Mouse (Mus musculus): Measurements from ENCODE around the gene Ereg. TPM values are rescaled to one million over a fixed set of nuclear protein-coding genes. Genes with fewer than 3 reads are reported as not detected.

Gene Ereg
- polyA plus RNA-seq (2012; rRNA removed) = 0.01 and 0.03 TPM in 2 replicates

DNA sequence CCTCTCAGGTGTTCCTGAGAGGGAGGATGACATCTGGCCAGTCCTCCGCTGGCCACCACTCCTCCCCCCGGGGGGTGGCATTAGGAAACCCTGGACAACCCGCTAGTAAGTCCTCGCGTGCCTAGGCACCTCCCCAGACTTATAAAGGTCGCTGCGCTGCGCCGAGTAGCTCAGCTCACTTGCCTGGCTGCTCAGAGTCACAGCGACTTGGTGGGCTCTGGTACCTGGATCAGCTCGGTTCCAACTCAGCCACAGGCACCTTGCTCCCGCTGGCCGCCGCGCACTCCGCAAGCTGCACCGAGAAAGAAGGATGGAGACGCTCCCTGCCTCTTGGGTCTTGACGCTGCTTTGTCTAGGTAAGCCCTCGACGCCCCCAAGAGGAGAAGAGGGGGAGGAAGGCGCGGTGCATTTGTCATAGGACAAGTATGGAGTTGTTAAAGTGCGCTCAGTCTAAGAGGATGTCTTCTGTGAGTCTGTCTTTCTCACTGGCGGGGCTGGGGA, at the start of gene Ereg:
Gene Ereg (plus strand): TSS at position 173 of the 501 bp plus-strand sequence.
- peak; percentile 59 for DNase-seq (ENCODE audit: low read depth)
- no peak for TF ChIP-seq POLR2A (IDR thresholded peaks at IDR 0.05; ENCODE audit: borderline replicate concordance, extremely low read depth, insufficient read depth, insufficient read length, poor library complexity, severe bottlenecking)

DNA sequence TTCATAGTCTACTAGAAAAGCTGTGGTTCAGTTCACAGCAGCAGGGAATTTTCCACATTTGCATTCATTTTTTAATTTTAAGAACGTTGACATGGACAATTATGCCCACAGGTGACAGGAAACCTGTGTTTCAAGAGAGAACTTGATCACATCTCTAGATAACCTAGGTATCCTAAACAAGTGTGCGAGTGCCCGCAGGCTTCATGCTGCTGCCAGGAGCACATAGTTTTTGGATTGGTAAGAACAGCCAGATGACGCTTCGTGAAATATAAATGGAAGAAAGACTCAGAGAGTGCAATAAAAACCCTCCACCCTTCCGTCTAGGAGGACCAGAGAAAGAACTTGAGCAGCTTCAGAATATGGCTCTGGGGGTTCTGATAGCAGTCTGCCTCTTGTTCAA, 47.3 kb upstream of the Ereg start, which contains the start of gene Epgn:
Gene Epgn (plus strand): TSS at position 301 of the 400 bp plus-strand sequence.
- TF ChIP-seq CTCF (IDR thresholded peaks at IDR 0.05; ENCODE audit: borderline replicate concordance, extremely low read depth, insufficient read depth, insufficient read length) (no peak), POLR2A (IDR thresholded peaks at IDR 0.05; ENCODE audit: borderline replicate concordance, extremely low read depth, insufficient read depth, insufficient read length, poor library complexity, severe bottlenecking) (no peak)
- DNase-seq (ENCODE audit: low read depth) = no peak

GRCm38 (mm10) chr5:91027840-91028239, 46.6 kb upstream of the Ereg start:
- no peak for TF ChIP-seq POLR2A (IDR thresholded peaks at IDR 0.05; ENCODE audit: borderline replicate concordance, extremely low read depth, insufficient read depth, insufficient read length, poor library complexity, severe bottlenecking)
- no peak for TF ChIP-seq CTCF (IDR thresholded peaks at IDR 0.05; ENCODE audit: borderline replicate concordance, extremely low read depth, insufficient read depth, insufficient read length)
- no peak for DNase-seq (ENCODE audit: low read depth)

DNA sequence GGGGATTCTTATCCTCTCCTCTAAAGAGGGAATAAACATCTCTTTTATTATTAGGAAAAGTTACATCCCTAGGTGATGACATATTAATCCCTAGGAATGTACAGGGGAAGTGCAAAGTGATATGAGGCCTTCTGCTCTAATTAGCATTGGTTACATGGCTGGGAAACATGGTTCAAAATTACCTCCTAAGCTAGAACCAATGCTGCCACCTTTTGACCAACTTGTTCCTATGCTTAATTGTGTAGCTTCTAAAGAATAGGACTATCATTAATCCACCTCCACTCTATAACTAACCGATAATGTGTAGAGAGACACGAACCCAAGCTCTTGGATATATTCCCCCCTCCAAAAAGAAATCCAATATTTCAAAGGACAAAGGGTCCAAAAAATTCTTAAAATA, 43.8 kb upstream of the Ereg start:
- DNase-seq (ENCODE audit: low read depth) = peak; percentile 4
- TF ChIP-seq POLR2A (IDR thresholded peaks at IDR 0.05; ENCODE audit: borderline replicate concordance, extremely low read depth, insufficient read depth, insufficient read length, poor library complexity, severe bottlenecking) (no peak), CTCF (IDR thresholded peaks at IDR 0.05; ENCODE audit: borderline replicate concordance, extremely low read depth, insufficient read depth, insufficient read length) (no peak)

DNA sequence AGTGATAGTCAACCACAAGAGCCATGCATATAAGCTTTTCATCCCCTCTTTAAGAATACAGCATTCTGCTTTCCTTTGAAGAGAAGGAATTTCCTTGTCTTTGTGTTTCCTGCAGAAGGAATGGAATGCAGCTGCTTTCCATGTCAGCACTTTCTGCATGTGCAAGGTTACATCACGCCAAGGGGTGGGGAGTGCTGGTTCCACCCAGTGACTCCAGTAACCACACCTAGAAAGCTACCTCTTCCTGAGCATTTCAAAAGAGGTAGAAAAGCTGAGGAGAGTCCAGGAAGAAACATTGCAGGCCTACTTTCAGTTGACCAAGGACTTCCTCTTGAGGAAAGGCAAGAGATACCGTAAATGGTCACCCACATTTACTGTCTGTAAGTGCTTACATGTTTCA, 39.1 kb upstream of the Ereg start:
- TF ChIP-seq CTCF (IDR thresholded peaks at IDR 0.05; ENCODE audit: borderline replicate concordance, extremely low read depth, insufficient read depth, insufficient read length) = no peak
- TF ChIP-seq POLR2A (IDR thresholded peaks at IDR 0.05; ENCODE audit: borderline replicate concordance, extremely low read depth, insufficient read depth, insufficient read length, poor library complexity, severe bottlenecking) = no peak
- DNase-seq (ENCODE audit: low read depth) = no peak

DNA sequence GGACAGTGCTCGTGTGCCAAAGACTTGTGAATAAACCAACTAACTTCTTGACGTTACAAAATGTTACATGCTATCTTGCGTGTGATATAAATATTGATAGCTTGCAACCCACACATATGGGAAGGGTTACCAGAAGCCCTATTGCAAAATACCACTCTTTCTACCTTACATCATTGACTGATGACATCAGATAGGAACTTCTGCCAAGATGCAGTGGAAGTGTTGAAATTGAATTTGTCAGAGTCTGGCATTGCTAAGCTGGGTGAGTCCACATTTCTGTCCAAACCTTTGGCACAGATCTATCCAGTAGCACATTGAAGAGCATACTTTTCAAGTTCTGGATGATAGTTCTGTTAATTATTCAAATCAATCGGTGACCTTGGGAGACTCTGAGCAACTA, 37.8 kb upstream of the Ereg start:
- DNase-seq (ENCODE audit: low read depth) = no peak
- TF ChIP-seq POLR2A (IDR thresholded peaks at IDR 0.05; ENCODE audit: borderline replicate concordance, extremely low read depth, insufficient read depth, insufficient read length, poor library complexity, severe bottlenecking) (no peak), CTCF (IDR thresholded peaks at IDR 0.05; ENCODE audit: borderline replicate concordance, extremely low read depth, insufficient read depth, insufficient read length) (no peak)

DNA sequence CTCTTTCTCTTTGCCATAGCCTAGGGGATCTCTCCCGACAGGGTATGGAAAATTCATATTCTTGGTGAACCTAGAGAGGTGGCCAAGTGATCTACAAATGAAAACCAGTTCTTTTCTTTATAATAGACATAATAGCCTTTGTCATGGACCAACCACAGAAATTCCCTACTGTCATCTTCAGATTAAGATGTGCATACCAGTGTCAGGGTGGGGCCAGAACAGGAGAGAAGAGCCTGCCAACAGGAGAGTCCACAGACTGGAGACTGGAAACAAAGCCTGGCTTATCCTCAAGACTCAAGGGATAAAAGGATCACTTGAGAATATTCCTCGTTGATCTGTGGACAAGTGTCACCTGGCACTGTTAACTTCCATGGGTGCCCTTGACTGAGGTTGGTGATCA, 36.7 kb upstream of the Ereg start:
- TF ChIP-seq POLR2A (IDR thresholded peaks at IDR 0.05; ENCODE audit: borderline replicate concordance, extremely low read depth, insufficient read depth, insufficient read length, poor library complexity, severe bottlenecking) (no peak), CTCF (IDR thresholded peaks at IDR 0.05; ENCODE audit: borderline replicate concordance, extremely low read depth, insufficient read depth, insufficient read length) (no peak)
- no peak for DNase-seq (ENCODE audit: low read depth)

DNA sequence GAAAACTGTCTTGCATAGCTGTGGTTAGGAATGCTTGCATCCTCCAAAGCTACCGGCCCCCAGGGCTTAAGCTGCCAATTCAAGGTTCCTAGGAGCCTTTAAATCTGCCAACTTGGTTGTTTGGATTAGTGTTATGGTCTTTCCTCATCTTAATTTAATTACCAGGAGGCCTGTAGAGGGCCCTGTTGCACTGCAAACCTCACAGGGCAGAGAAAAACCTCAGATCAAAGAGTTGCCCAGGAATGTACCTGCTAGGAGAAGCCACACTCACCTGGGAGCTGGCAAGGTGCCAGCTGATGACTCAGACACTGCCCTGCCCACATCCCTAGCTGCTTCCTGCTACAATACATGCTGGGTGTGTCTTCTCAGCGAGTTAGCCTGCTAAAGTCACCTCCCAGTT, 35.9 kb upstream of the Ereg start:
- DNase-seq (ENCODE audit: low read depth) = no peak
- no peak for TF ChIP-seq CTCF (IDR thresholded peaks at IDR 0.05; ENCODE audit: borderline replicate concordance, extremely low read depth, insufficient read depth, insufficient read length)
- TF ChIP-seq POLR2A (IDR thresholded peaks at IDR 0.05; ENCODE audit: borderline replicate concordance, extremely low read depth, insufficient read depth, insufficient read length, poor library complexity, severe bottlenecking) = no peak

DNA sequence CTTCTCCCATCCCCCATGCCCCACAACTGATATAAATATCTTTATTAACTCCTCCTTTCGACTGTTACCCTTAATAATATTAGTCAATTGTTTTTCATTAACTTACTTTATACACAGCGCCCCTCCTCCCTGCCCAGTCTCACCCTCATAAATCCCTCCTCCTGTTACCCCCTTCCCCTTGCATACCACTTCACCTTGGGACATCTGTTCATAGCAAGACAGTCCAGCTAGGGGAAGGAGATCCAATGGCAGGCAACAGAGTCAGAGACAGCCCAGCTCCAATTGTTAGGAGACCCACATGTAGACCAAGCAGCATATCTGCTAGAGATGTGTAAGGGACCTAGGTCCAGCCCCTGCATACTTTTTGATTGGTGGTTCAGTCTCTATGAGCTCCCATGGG, 35.5 kb upstream of the Ereg start:
- TF ChIP-seq POLR2A (IDR thresholded peaks at IDR 0.05; ENCODE audit: borderline replicate concordance, extremely low read depth, insufficient read depth, insufficient read length, poor library complexity, severe bottlenecking) (no peak), CTCF (IDR thresholded peaks at IDR 0.05; ENCODE audit: borderline replicate concordance, extremely low read depth, insufficient read depth, insufficient read length) (no peak)
- DNase-seq (ENCODE audit: low read depth) = no peak

DNA sequence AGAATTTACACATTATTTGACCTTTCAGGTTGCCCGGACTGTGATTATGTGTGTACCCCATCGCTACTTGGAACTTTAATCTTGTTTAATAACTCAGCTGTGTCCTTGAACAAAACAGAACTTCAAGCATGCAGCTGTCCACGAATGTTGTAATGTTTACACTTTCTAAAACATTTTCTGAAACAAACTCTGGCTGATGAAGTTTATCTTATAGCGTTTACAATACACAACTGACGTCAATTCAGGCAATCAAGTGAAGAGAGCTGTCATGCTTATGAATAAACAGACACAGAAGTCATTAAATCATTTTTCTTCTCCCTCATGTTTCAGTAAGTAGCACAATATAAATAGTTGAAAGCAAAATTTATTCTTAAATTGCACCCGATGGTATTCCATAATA, 26.4 kb upstream of the Ereg start:
- no peak for DNase-seq (ENCODE audit: low read depth)
- no peak for TF ChIP-seq CTCF (IDR thresholded peaks at IDR 0.05; ENCODE audit: borderline replicate concordance, extremely low read depth, insufficient read depth, insufficient read length)
- no peak for TF ChIP-seq POLR2A (IDR thresholded peaks at IDR 0.05; ENCODE audit: borderline replicate concordance, extremely low read depth, insufficient read depth, insufficient read length, poor library complexity, severe bottlenecking)

DNA sequence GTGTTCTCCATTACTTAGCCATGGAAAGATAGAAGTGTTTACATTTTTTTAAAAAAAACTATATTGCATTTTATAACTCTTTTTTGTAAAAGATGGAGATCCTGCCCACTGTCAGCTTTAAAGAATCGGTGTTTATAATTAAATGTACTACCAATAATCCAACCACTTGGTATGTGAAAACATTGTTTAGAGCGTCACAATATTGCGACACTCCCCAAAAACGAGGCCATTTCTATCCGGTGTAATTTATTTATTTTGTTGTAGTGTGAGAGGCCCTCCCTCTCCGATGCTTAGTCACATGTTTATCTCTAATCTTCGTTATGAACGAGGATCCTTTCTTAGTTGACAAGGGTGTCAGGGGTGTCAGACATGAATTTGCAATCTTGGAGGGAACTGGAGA, 26.0 kb upstream of the Ereg start:
- no peak for DNase-seq (ENCODE audit: low read depth)
- no peak for TF ChIP-seq POLR2A (IDR thresholded peaks at IDR 0.05; ENCODE audit: borderline replicate concordance, extremely low read depth, insufficient read depth, insufficient read length, poor library complexity, severe bottlenecking)
- TF ChIP-seq CTCF (IDR thresholded peaks at IDR 0.05; ENCODE audit: borderline replicate concordance, extremely low read depth, insufficient read depth, insufficient read length) = no peak

GRCm38 (mm10) chr5:91072340-91072739, 2.1 kb upstream of the Ereg start:
- peak; percentile 31 for DNase-seq (ENCODE audit: low read depth)
- TF ChIP-seq CTCF (IDR thresholded peaks at IDR 0.05; ENCODE audit: borderline replicate concordance, extremely low read depth, insufficient read depth, insufficient read length) (no peak), POLR2A (IDR thresholded peaks at IDR 0.05; ENCODE audit: borderline replicate concordance, extremely low read depth, insufficient read depth, insufficient read length, poor library complexity, severe bottlenecking) (no peak)

Measured in brain, embryonic 14.5 days (tissue).